Mouse (Mus musculus): ENCODE data around the gene Slit1.

Slit1 gene

DNA sequence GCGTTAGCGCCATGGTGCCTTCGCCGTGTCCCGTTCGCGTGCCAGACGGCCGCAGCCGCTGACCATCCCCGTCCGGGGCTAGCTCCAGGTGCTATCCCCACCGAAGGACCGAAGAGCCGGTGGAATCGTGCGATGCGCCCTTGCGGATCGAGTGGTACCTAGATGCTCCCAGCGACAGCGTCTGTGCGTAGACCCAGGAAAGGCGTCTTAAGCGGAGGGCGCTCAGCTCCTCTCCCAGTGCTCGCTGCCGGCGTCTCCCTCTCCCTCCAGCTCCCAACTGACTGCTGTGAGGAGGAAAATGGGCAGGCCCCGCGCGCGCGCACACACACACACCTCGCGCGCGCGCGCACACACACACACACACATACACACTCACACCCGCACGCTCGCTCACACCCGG, at the start of gene Slit1:
Gene Slit1, minus strand, starts transcription at position 270 of the 400 bp plus-strand sequence.
- no peak for DNase-seq (ENCODE audit: low read depth)

- no peak for DNase-seq (ENCODE audit: low read depth)
Measured at GRCm38 (mm10) chr19:41792934-41793486, 49.5 kb upstream of the Slit1 start.

DNA sequence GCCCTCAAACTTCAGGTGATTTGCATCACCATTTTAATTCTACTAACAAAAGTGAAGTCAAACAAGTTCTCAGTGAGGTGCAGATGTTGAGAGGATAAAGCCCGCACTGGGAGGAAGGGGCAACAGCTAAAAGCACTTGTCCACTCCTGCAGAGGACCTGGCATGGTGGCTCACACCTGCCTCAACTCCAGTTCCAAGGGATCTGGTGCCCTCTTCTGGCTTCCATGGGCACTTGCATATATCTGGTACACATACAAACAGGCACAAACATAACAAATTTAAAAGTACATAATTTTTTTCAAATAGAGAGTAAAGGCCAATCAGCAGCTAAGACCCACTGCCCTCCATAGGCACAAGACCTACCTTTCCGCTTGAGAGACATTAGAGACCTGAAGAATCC, 47.9 kb upstream of the Slit1 start:
- DNase-seq (ENCODE audit: low read depth): peak; percentile 17

- DNase-seq (ENCODE audit: low read depth): no peak
Measured at GRCm38 (mm10) chr19:41789110-41789961, 45.9 kb upstream of the Slit1 start.

- DNase-seq (ENCODE audit: low read depth): no peak
Measured at GRCm38 (mm10) chr19:41786896-41787295, 43.4 kb upstream of the Slit1 start.

GRCm38 (mm10) chr19:41777514-41777913, 34.0 kb upstream of the Slit1 start:
- DNase-seq (ENCODE audit: low read depth): peak; percentile 31

DNA sequence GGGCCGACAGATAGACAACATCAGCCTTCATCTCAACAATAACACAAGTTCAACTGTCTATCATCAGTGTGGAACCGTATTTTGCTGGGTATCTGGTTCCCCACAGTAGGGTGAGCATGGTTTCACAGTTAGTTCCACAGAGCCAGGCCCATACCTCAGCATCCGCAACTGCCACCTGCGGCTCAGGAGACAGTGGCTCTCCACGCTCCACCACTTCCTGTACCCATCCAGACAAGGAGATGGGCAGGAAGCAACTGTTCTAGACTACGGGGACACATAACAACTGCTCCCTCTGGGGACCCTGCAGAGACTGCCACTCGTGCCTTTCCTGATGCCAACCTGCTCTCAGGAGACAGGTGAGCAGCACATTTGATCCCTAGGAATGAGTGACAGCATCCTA, 25.2 kb upstream of the Slit1 start:
- no peak for DNase-seq (ENCODE audit: low read depth)

DNA sequence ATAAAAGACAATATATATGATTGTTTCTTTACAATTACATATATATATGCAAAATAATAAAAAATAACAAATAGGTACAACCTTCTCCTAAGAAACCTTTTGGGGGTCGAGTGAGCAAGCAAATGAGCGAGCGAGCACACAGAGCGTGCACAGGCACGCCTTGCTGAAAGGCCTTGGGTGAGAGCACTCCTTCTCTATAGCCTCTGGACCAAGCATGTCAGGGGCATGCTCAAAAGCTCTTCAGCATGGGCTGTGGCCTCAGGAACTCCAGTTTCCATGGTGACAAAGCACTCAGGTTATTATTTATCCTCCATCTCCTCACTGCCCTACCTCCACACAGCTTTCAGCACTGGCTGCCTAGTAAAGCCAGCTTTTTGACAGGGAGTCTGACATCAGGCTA, 23.2 kb upstream of the Slit1 start:
- no peak for DNase-seq (ENCODE audit: low read depth)

DNA sequence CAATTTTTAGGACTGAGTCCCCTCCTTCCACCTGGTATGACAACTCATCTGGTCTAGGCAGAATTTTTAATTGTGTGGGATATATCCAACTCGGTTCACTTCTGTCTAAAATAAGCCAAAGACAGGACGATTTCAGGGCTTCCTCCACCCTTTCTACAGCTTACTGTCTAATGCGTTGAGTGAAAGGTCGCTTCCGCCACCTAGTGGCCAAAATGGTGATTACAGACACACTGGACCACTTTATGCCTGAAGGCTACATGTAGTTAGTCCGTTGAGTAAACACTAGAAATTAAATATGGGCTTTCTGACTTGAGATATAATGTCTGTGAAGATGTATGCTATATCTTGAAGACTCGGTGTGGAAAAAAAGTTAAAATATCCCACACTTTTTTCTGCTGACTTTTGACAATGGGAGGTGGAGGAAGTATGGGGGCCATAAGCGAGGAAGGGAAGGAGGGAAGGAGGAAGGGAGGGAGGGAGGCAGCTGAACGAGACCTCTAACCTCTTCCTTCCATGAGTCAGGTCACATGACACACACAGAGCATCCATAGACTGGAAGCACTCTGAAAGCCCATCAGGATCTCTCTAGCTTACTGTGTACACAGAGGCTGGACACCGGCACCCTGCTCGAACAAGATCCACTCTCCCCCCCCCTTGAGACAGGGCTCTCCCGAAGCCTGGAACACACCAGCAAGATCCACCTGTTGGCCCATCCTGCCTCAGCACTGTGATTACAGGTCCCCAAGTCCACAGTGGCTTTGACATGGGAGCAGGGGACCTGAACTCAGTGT, 20.6 kb upstream of the Slit1 start:
- DNase-seq (ENCODE audit: low read depth): peak; percentile 96

DNA sequence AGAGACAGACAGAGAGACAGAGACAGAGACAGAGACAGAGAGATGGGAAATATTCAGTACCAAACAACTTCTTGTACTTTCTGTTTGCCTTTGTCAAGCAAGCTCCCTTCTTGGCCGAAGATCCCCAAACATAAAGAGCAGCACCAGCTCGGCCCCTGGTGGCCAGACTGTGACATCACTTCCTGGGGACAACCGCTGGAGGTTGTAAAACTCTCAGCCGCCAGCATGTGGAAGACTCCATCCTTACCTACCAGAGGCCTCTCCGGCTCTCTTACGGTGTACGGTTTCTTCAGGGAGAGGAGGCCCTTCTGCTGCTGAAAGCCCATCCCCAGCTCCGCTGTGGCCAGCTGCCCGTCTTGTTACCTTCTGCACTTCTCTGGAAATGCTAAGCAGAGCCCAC, 18.1 kb upstream of the Slit1 start:
- DNase-seq (ENCODE audit: low read depth): peak; percentile 38

GRCm38 (mm10) chr19:41759765-41760164, 16.3 kb upstream of the Slit1 start:
- DNase-seq (ENCODE audit: low read depth): no peak

GRCm38 (mm10) chr19:41759270-41759669, 15.8 kb upstream of the Slit1 start:
- DNase-seq (ENCODE audit: low read depth): no peak

- DNase-seq (ENCODE audit: low read depth): no peak
Measured at GRCm38 (mm10) chr19:41754760-41755159, 11.3 kb upstream of the Slit1 start.

GRCm38 (mm10) chr19:41751906-41752305, 8.4 kb upstream of the Slit1 start:
- no peak for DNase-seq (ENCODE audit: low read depth)

DNA sequence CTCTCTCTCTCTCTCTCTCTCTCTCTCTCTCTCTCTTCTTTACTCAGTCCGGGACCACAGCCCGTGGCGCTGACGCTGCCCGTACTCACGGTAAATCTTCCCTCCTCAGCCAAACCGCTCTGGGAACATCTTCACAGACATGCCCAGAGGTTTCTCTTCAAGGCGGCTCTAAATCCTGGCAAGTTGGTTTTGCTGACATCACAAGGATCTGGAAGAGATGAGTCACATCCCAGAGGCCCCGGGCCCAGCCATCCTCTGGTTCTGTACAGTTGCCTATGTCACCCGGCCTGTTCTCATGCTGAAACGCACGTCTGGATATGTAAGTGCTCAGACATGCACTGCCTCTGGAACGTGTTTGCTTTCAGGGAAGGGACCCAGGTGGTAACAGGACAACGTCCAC, 4.0 kb upstream of the Slit1 start:
- DNase-seq (ENCODE audit: low read depth): peak; percentile 57

DNA sequence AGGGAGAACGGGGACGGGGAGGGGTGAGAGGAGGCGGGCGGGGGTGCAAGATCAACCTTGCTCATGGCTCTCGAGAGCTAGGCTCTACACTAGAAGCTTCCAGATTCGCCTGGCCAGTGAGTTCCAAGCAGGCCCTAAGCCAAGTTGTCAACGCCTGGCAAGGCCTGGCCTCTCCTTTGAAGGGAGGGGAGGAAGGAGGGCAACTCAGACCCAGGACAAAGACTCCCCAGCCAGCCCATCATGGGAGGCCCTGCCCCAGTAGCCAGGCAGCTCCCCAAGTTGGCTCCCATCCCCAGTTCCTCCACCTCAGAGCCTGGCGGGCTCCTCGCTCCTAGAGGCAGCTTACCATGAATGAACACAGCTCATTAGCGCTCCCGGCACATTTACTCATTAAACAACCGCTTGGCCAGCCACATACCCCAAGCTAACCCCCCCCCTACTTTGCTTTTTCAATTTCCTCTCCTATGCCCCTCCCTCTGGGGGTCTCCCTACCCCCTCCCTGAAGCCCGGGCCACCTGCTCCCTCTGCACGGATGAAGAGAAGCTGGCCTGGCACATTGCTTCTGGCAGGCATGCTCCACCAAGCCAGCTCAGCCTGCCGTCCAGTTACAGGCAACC, 2.6 kb upstream of the Slit1 start:
- DNase-seq (ENCODE audit: low read depth): no peak

GRCm38 (mm10) chr19:41738896-41739295, 4.6 kb downstream of the Slit1 start:
- DNase-seq (ENCODE audit: low read depth): no peak

- no peak for DNase-seq (ENCODE audit: low read depth)
Measured at GRCm38 (mm10) chr19:41738429-41738805, 5.0 kb downstream of the Slit1 start.

- no peak for DNase-seq (ENCODE audit: low read depth)
Measured at GRCm38 (mm10) chr19:41737657-41738428, 5.6 kb downstream of the Slit1 start.

- no peak for DNase-seq (ENCODE audit: low read depth)
Measured at GRCm38 (mm10) chr19:41734685-41735084, 8.8 kb downstream of the Slit1 start.

- DNase-seq (ENCODE audit: low read depth): no peak
Measured at GRCm38 (mm10) chr19:41725491-41725890, 18.0 kb downstream of the Slit1 start.
